Mouse (Mus musculus) limb, embryonic 14.5 days (tissue): ENCODE data around the gene Prkn. TPM values are rescaled to one million over a fixed set of nuclear protein-coding genes. Genes with fewer than 3 reads are reported as not detected.

ENCODE experiments used
- ATAC-seq: fragments of 200-750 bp; cut with Nextera tagmentation; 2 replicates; pipeline ENCODE4 v1.8.0; 2017; ENCODE audit warnings: low read depth, moderate number of reproducible peaks, moderate TSS enrichment; ENCODE audit not compliant: low FRiP score
- DNase-seq: peaks from one replicate; pipeline ENCODE4 v3.0.0-alpha.2; 2015; ENCODE audit warnings: low spot score
- H3K27ac ChIP-seq: fragments of 300-500 bp; sonication (generic); replicated peaks from 2 replicates; pipeline ENCODE4 v1.5.1; 2014; ENCODE audit warnings: low read depth, mild to moderate bottlenecking, low read length, moderate library complexity, mixed read lengths
- H3K27me3 ChIP-seq: fragments of 300-500 bp; sonication (generic); 2 replicates; pipeline ENCODE4 v1.6.1; 2014; ENCODE audit warnings: low read length, mixed read lengths; ENCODE audit not compliant: control insufficient read depth, insufficient read depth
- H3K36me3 ChIP-seq: fragments of 300-500 bp; sonication (generic); 2 replicates; pipeline ENCODE4 v1.6.1; 2014; ENCODE audit warnings: mild to moderate bottlenecking, low read length, moderate library complexity, mixed read lengths; ENCODE audit not compliant: control insufficient read depth, insufficient read depth
- H3K4me1 ChIP-seq: fragments of 300-500 bp; sonication (generic); 2 replicates; pipeline ENCODE4 v1.6.1; 2014; ENCODE audit warnings: antibody characterized with exemption, low read length, mixed read lengths; ENCODE audit not compliant: control insufficient read depth, insufficient read depth
- H3K4me2 ChIP-seq: fragments of 300-500 bp; sonication (generic); replicated peaks from 2 replicates; pipeline ENCODE4 v1.6.1; 2014; ENCODE audit warnings: low read depth, mild to moderate bottlenecking, low read length, moderate library complexity; ENCODE audit not compliant: severe bottlenecking
- H3K4me3 ChIP-seq: fragments of 300-500 bp; sonication (generic); replicated peaks from 2 replicates; pipeline ENCODE4 v1.5.1; 2014; ENCODE audit warnings: low read length
- H3K9ac ChIP-seq: fragments of 300-500 bp; sonication (generic); 2 replicates; pipeline ENCODE4 v1.6.1; 2014; ENCODE audit warnings: mild to moderate bottlenecking, low read depth, low read length, moderate library complexity; ENCODE audit not compliant: severe bottlenecking
- H3K9me3 ChIP-seq: fragments of 300-500 bp; sonication (generic); 2 replicates; pipeline ENCODE4 v1.6.1; 2016; ENCODE audit warnings: low read length; ENCODE audit not compliant: control insufficient read depth
- POLR2A ChIP-seq: fragments of 200-500 bp; IDR thresholded peaks from 2 replicates; pipeline ENCODE4 v1.8.0; 2012; ENCODE audit warnings: inconsistent platforms, mild to moderate bottlenecking, moderate library complexity, borderline replicate concordance; ENCODE audit not compliant: insufficient read depth, insufficient read length; ENCODE audit errors: extremely low read depth
- WGBS: fragments of 180-500 bp; shearing (Covaris S2); extraction: QIAGEN DNeasy Blood & Tissue Kit; methylation state at CpG from one replicate; pipeline ENCODE4 v1.1.7; 2014; 5-methylcytosine and 5-hydroxymethylcytosine counted together
- polyA plus RNA-seq, 2 experiments: library from polyadenylated mRNA; depleted of rRNA in 1 of 2; stranded (reverse) in 1 of 2; unstranded in 1 of 2; fragments of >200 nt; fragmentation: Nextera tagmentation in 1 of 2; extraction: Ambion mirVana in 1 of 2; gene quantifications; 2 replicates each; pipeline versions ENCODE4 v1.2.1 to v1.2.3; 2012 to 2014

Gene Prkn
- polyA plus RNA-seq, 2 experiments, result 2.3 to 2.7 TPM

GRCm38 (mm10) chr17:10946552-10946951 lies 106.4 kb downstream of the Prkn start:
- 75% methylated on average over 4 of the region's 4 CpGs for WGBS

GRCm38 (mm10) chr17:10947614-10948013 lies 107.4 kb downstream of the Prkn start:
- DNase-seq (no peak), ATAC-seq (no peak)
- Histone ChIP-seq H3K4me1 (no peaks in the 10 kb centered on the region), H3K9me3 (no peaks in the 10 kb centered on the region), H3K9ac (no peak overlapping the region), H3K27ac (no peak overlapping the region), H3K4me2 (no peak overlapping the region), H3K4me3 (no peak overlapping the region), H3K27me3 (no peaks in the 10 kb centered on the region), H3K36me3 (no peaks in the 10 kb centered on the region)
- TF ChIP-seq POLR2A, result no peak
- 85% methylated on average over 2 of the region's 2 CpGs for WGBS

More at GRCm38 (mm10) chr17:10946552-10946951, 106.4 kb downstream of the Prkn start:
- H3K4me3 ChIP-seq, result no peak overlapping the region
- H3K27me3 ChIP-seq, result no peaks in the 10 kb centered on the region
- no peak overlapping the region for H3K9ac ChIP-seq
- H3K27ac ChIP-seq, result no peak overlapping the region
- no peaks in the 10 kb centered on the region for H3K9me3 ChIP-seq
- no peak for ATAC-seq
- no peaks in the 10 kb centered on the region for H3K36me3 ChIP-seq
- TF ChIP-seq POLR2A, result no peak
- no peaks in the 10 kb centered on the region for H3K4me1 ChIP-seq
- DNase-seq, result no peak
- no peak overlapping the region for H3K4me2 ChIP-seq

- Histone ChIP-seq H3K27ac (no peak overlapping the region), H3K9me3 (no peaks in the 10 kb centered on the region), H3K4me2 (no peak overlapping the region), H3K36me3 (no peaks in the 10 kb centered on the region), H3K4me3 (no peak overlapping the region), H3K9ac (no peak overlapping the region), H3K27me3 (no peaks in the 10 kb centered on the region), H3K4me1 (no peaks in the 10 kb centered on the region)
- no peak for ATAC-seq
- no peak for DNase-seq
- no peak for TF ChIP-seq POLR2A
- WGBS, result 62% methylated on average over 10 of the region's 10 CpGs
These were observed 119.1 kb downstream of the Prkn start for GRCm38 (mm10) chr17:10959066-10959864.

GRCm38 (mm10) chr17:10962151-10962550 lies 122.0 kb downstream of the Prkn start:
- DNase-seq (no peak), ATAC-seq (no peak)
- Histone ChIP-seq H3K36me3 (no peaks in the 10 kb centered on the region), H3K4me2 (no peak overlapping the region), H3K9me3 (no peaks in the 10 kb centered on the region), H3K4me3 (no peak overlapping the region), H3K4me1 (no peaks in the 10 kb centered on the region), H3K27me3 (no peaks in the 10 kb centered on the region), H3K27ac (no peak overlapping the region), H3K9ac (no peak overlapping the region)
- 93% methylated on average over 5 of the region's 5 CpGs for WGBS
- no peak for TF ChIP-seq POLR2A

- DNase-seq (no peak), ATAC-seq (no peak)
- WGBS, result 69% methylated on average over 4 of the region's 4 CpGs
- Histone ChIP-seq H3K27ac (no peak overlapping the region), H3K27me3 (no peaks in the 10 kb centered on the region), H3K4me2 (no peak overlapping the region), H3K9me3 (no peaks in the 10 kb centered on the region), H3K4me3 (no peak overlapping the region), H3K9ac (no peak overlapping the region), H3K4me1 (no peaks in the 10 kb centered on the region), H3K36me3 (no peaks in the 10 kb centered on the region)
- TF ChIP-seq POLR2A, result no peak
These were observed 142.0 kb downstream of the Prkn start for GRCm38 (mm10) chr17:10982136-10982535.
